Mouse (Mus musculus) heart, adult 2 months (tissue): ENCODE data around the gene Mocs1. TPM values are rescaled to one million over a fixed set of nuclear protein-coding genes. Genes with fewer than 3 reads are reported as not detected.
A peak's percentile ranks its signal among the peaks of the same experiment; 100 is the strongest.

Experiments used
- DNase-seq, 2 experiments: peaks; one replicate each; pipeline ENCODE4 v3.0.0; 2021
- H3K27ac ChIP-seq: fragments of 200-600 bp; 2 replicates; pipeline ENCODE4 v1.8.1; 2022
- H3K27me3 ChIP-seq: fragments of 200-500 bp; 2 replicates; pipeline ENCODE4 v1.6.1; 2012; ENCODE audit warnings: mild to moderate bottlenecking, low read length, inconsistent platforms, mixed read lengths; ENCODE audit not compliant: control insufficient read depth, insufficient read depth
- H3K36me3 ChIP-seq: fragments of 200-500 bp; 2 replicates; pipeline ENCODE4 v1.6.1; 2012; ENCODE audit warnings: low read length, inconsistent platforms; ENCODE audit not compliant: control insufficient read depth, insufficient read depth
- H3K4me1 ChIP-seq: fragments of 200-500 bp; 2 replicates; pipeline ENCODE4 v1.6.1; 2011; ENCODE audit warnings: low read length; ENCODE audit not compliant: control insufficient read depth, insufficient read depth
- H3K4me3 ChIP-seq: fragments of 200-600 bp; 2 replicates; pipeline ENCODE4 v1.8.1; 2022
- H3K79me2 ChIP-seq: fragments of 200-500 bp; replicated peaks from 2 replicates; pipeline ENCODE4 v1.6.1; 2012; ENCODE audit warnings: mild to moderate bottlenecking, inconsistent platforms, low read length, moderate library complexity, mixed read lengths; ENCODE audit not compliant: control insufficient read depth, insufficient read depth
- H3K9ac ChIP-seq: fragments of 200-500 bp; 2 replicates; pipeline ENCODE4 v1.6.1; 2012; ENCODE audit warnings: low read depth, mild to moderate bottlenecking, control low read depth, inconsistent platforms, low read length, mixed read lengths
- CTCF ChIP-seq: fragments of 200-600 bp; IDR thresholded peaks from 2 replicates; pipeline ENCODE4 v1.8.1; 2022; ENCODE audit warnings: antibody characterized with exemption, mild to moderate bottlenecking, moderate library complexity
- EP300 ChIP-seq: fragments of 200-500 bp; IDR thresholded peaks from 2 replicates; pipeline ENCODE4 v1.6.1; 2011; ENCODE audit warnings: low read depth, low read length, control low read depth; ENCODE audit not compliant: insufficient read depth
- POLR2A ChIP-seq: fragments of 200-500 bp; IDR thresholded peaks from 2 replicates; pipeline ENCODE4 v1.6.1; 2011; ENCODE audit warnings: mild to moderate bottlenecking, low read depth, low read length, control low read depth; ENCODE audit not compliant: insufficient read depth
- WGBS: fragments of 180-500 bp; shearing (Covaris S2); methylation state at CpG from one replicate; pipeline ENCODE4 v1.1.7; 2018; 5-methylcytosine and 5-hydroxymethylcytosine counted together
- intact Hi-C: fragments of 180-260 bp; cut with DNase I; formaldehyde crosslinking; loops from one replicate; pipeline ENCODE4 v1.15.1; 2025
- polyA plus RNA-seq: library from polyadenylated mRNA; depleted of rRNA; stranded (reverse); fragments of >200 nt; gene quantifications from 2 replicates; pipeline ENCODE4 v1.2.3, GENCODE M21; 2012; rRNA removed
- total RNA-seq, 2 experiments: library from RNA; stranded (reverse); gene quantifications; 2 replicates each; pipeline ENCODE4 v1.2.3; 2021

Gene Mocs1
- total and polyA plus RNA-seq, 3 experiments: 13.4 to 20.9 (median 19.2) TPM

- TF ChIP-seq EP300 (no peak), POLR2A (no peak), CTCF (no peak)
- no peak for DNase-seq
- intact Hi-C loops: no loop called here
- peaks cover 3% of the 10 kb centered on the region; the same call in 1 of the 2 replicates for H3K4me1 ChIP-seq
- H3K27me3 ChIP-seq: no peaks in the 10 kb centered on the region
- H3K4me3 ChIP-seq: no peak overlapping the region
- 90% methylated on average over 4 of the region's 4 CpGs for WGBS
- no peaks in the 10 kb centered on the region for H3K36me3 ChIP-seq
- no peak overlapping the region for H3K27ac ChIP-seq
- no peak overlapping the region for H3K9ac ChIP-seq
- no peaks in the 10 kb centered on the region for H3K79me2 ChIP-seq
Measured at GRCm38 (mm10) chr17:49493276-49493675, 65.1 kb downstream of the Mocs1 start.

- no peaks in the 10 kb centered on the region for H3K4me1 ChIP-seq
- no peaks in the 10 kb centered on the region for H3K27me3 ChIP-seq
- intact Hi-C loops: no loop called here
- no peak overlapping the region for H3K27ac ChIP-seq
- no peak for DNase-seq
- H3K79me2 ChIP-seq: no peaks in the 10 kb centered on the region
- H3K4me3 ChIP-seq: no peak overlapping the region
- no peak for TF ChIP-seq EP300
- TF ChIP-seq CTCF: no peak
- no peak for TF ChIP-seq POLR2A
- H3K9ac ChIP-seq: no peak overlapping the region
- no peaks in the 10 kb centered on the region for H3K36me3 ChIP-seq
- 78% methylated on average over 3 of the region's 3 CpGs for WGBS
Measured at GRCm38 (mm10) chr17:49498169-49498568, 70.0 kb downstream of the Mocs1 start.

- no peak overlapping the region for H3K27ac ChIP-seq
- DNase-seq: no peak
- 87% methylated on average over 2 of the region's 2 CpGs for WGBS
- no peaks in the 10 kb centered on the region for H3K79me2 ChIP-seq
- TF ChIP-seq CTCF (no peak), POLR2A (no peak), EP300 (no peak)
- H3K4me1 ChIP-seq: no peaks in the 10 kb centered on the region
- H3K4me3 ChIP-seq: no peak overlapping the region
- no peak overlapping the region for H3K9ac ChIP-seq
- intact Hi-C loops: no loop called here
- H3K36me3 ChIP-seq: no peaks in the 10 kb centered on the region
- H3K27me3 ChIP-seq: no peaks in the 10 kb centered on the region
Measured at GRCm38 (mm10) chr17:49499635-49500034, 71.5 kb downstream of the Mocs1 start.

- no peak for DNase-seq
- TF ChIP-seq EP300 (no peak), POLR2A (no peak), CTCF (no peak)
- no peak overlapping the region for H3K27ac ChIP-seq
- no peaks in the 10 kb centered on the region for H3K36me3 ChIP-seq
- no peak overlapping the region for H3K4me3 ChIP-seq
- no peaks in the 10 kb centered on the region for H3K27me3 ChIP-seq
- WGBS: 20% methylated on average over 2 of the region's 2 CpGs
- intact Hi-C loops: no loop called here
- H3K4me1 ChIP-seq: no peaks in the 10 kb centered on the region
- H3K9ac ChIP-seq: no peak overlapping the region
- H3K79me2 ChIP-seq: no peaks in the 10 kb centered on the region
Measured at GRCm38 (mm10) chr17:49500234-49500633, 72.1 kb downstream of the Mocs1 start.

GRCm38 (mm10) chr17:49503246-49503900 lies 75.2 kb downstream of the Mocs1 start:
- peak; percentile 21; the same call in 1 of the 2 replicates for TF ChIP-seq CTCF
- no peak for TF ChIP-seq POLR2A
- TF ChIP-seq EP300: no peak
- 55% methylated on average over 6 of the region's 6 CpGs for WGBS
- Histone ChIP-seq H3K4me3 (no peak overlapping the region), H3K9ac (no peak overlapping the region), H3K4me1 (no peaks in the 10 kb centered on the region), H3K79me2 (no peaks in the 10 kb centered on the region), H3K36me3 (no peaks in the 10 kb centered on the region), H3K27me3 (no peaks in the 10 kb centered on the region), H3K27ac (no peak overlapping the region; the same call in 1 of the 2 replicates)
- peak in 1 of 2 experiments; percentile 24 for DNase-seq
- intact Hi-C loops: no loop called here

Other genes starting within 250 kb of the Mocs1 start
- 1 to 10 TPM; 6.4 to 8.8 TPM for gene Daam2, start 136.0 kb downstream of the Mocs1 start, total RNA-seq
- 4.0 and 6.6 TPM in 2 replicates for gene Daam2, start 136.0 kb downstream of the Mocs1 start, polyA plus RNA-seq
- gene Kif6, start 186.8 kb downstream of the Mocs1 start, total RNA-seq: 1 to 10 TPM; 2.3 to 2.6 TPM
- gene Kif6, start 186.8 kb downstream of the Mocs1 start, polyA plus RNA-seq: 2.1 and 4.0 TPM in 2 replicates